Mouse (Mus musculus): ENCODE data around the gene Poglut1. TPM values are rescaled to one million over a fixed set of nuclear protein-coding genes. Genes with fewer than 3 reads are reported as not detected.

Gene Poglut1
- 42.0 and 42.2 TPM in 2 replicates for polyA plus RNA-seq (2021; fragmentation: Nextera tagmentation)
- long read RNA-seq, experiment 1, transcript Poglut1-205 (11 exons, 2,922 nt), result minor isoform, 26 of 106 reads
- long read RNA-seq, experiment 1, transcript Poglut1-201 (11 exons, 2,758 nt), result major isoform, 61 of 106 reads
- long read RNA-seq, experiment 1, partial matches to known transcripts, result 9 of 106 reads
- long read RNA-seq, experiment 1, other reads (novel, unspliced or antisense), result 10 of 106 reads
- long read RNA-seq, experiment 2, transcript Poglut1-205 (11 exons, 2,922 nt), result minor isoform, 185 of 502 reads
- long read RNA-seq, experiment 2, transcript Poglut1-201 (11 exons, 2,758 nt), result major isoform, 268 of 502 reads
- long read RNA-seq, experiment 2, partial matches to known transcripts, result 26 of 502 reads
- long read RNA-seq, experiment 2, other reads (novel, unspliced or antisense), result 23 of 502 reads

GRCm38 (mm10) chr16:38549479-38550396, at the start of gene Poglut1:
Gene Poglut1 (minus strand): TSS chr16:38550258.

GRCm38 (mm10) chr16:38558221-38558748, 8.2 kb upstream of the Poglut1 start, which contains the start of gene Tmem39a:
Gene Tmem39a (plus strand): TSS chr16:38558698.

GRCm38 (mm10) chr16:38522129-38523084, 27.7 kb downstream of the Poglut1 start, which contains the start of gene Timmdc1:
Gene Timmdc1 (minus strand): TSS chr16:38522663.

Other genes with a start within 250 kb of the Poglut1 start
- 0.88 and 1.7 TPM in 2 replicates for gene Maats1, start 208.1 kb downstream of the Poglut1 start, polyA plus RNA-seq (2021; fragmentation: Nextera tagmentation)
- 815 and 850 TPM in 2 replicates for gene Cox17, start 203.3 kb downstream of the Poglut1 start, polyA plus RNA-seq (2021; fragmentation: Nextera tagmentation)
- gene Gm21987, start 203.2 kb downstream of the Poglut1 start, polyA plus RNA-seq (2021; fragmentation: Nextera tagmentation), result not detected in 2 replicates
- 0.19 and 0.29 TPM in 2 replicates for gene Popdc2, start 188.0 kb downstream of the Poglut1 start, polyA plus RNA-seq (2021; fragmentation: Nextera tagmentation)
- gene Pla1a, start 117.1 kb downstream of the Poglut1 start, polyA plus RNA-seq (2021; fragmentation: Nextera tagmentation), result 0.33 and 0.40 TPM in 2 replicates
- gene Adprh, start 97.6 kb downstream of the Poglut1 start, polyA plus RNA-seq (2021; fragmentation: Nextera tagmentation), result 103 and 128 TPM in 2 replicates
- gene Cd80, start 94.7 kb downstream of the Poglut1 start, polyA plus RNA-seq (2021; fragmentation: Nextera tagmentation), result 0.18 and 0.44 TPM in 2 replicates
- 40.2 and 60.3 TPM in 2 replicates for gene Timmdc1, start 27.6 kb downstream of the Poglut1 start, polyA plus RNA-seq (2021; fragmentation: Nextera tagmentation)
- 6.0 and 6.8 TPM in 2 replicates for gene Tmem39a, start 8.4 kb upstream of the Poglut1 start, polyA plus RNA-seq (2021; fragmentation: Nextera tagmentation)
- 5.6 and 6.3 TPM in 2 replicates for gene Arhgap31, start 163.0 kb upstream of the Poglut1 start, polyA plus RNA-seq (2021; fragmentation: Nextera tagmentation)
- 22.9 and 23.1 TPM in 2 replicates for gene B4galt4, start 192.0 kb upstream of the Poglut1 start, polyA plus RNA-seq (2021; fragmentation: Nextera tagmentation)